Mouse (Mus musculus) ovary, postnatal 10 days (tissue): ENCODE results near the gene P2rx7.

Experiments used
- DNase-seq: peaks from one replicate; pipeline ENCODE4 v3.0.0; 2022; ENCODE audit warnings: low spot score

P2rx7 gene

GRCm38 (mm10) chr5:122643701-122644100 lies at the start of gene P2rx7:
P2rx7 (plus strand) TSS chr5:122643911.
- DNase-seq, result no peak

DNA sequence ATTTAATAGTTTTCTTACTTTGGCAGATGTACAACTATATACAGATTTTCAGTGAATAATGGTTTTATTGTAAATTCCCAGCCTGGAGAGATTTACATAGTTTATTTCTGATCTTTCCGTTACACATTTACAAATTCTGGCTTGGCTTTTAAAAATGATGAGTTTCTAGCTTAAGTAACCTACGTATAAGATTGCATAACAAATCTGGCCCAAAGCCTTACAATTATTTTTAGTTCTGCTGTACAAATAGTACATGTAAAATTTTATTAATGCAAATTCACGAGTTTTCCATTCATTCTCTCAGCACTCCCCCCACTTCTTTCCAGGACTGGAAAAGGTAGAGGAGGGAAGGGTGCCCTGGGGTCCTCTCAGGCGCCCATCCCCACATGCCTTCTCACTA lies 48.2 kb upstream of the P2rx7 start:
- no peak for DNase-seq

DNA sequence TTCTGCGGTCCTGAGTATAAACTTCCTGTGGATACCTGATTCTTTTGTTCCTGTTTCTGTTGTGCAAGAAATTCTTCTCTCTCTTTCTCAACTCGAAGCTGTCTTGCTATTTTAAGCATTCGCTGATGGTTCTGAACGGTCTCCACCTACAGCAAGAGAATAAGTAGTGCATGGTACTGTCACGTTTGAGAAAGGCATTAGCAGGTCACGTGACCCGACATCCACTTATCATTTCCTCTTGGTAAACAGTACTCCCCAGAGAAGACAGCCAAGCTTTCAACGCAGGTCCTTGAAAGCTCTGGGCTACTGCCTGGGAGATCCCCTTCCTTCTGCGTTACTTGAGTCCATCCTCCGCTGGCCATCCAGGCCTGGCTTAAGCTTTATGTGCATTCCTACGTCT lies 41.5 kb upstream of the P2rx7 start:
- no peak for DNase-seq

GRCm38 (mm10) chr5:122604894-122605293 lies 38.8 kb upstream of the P2rx7 start:
- DNase-seq, result no peak

DNA sequence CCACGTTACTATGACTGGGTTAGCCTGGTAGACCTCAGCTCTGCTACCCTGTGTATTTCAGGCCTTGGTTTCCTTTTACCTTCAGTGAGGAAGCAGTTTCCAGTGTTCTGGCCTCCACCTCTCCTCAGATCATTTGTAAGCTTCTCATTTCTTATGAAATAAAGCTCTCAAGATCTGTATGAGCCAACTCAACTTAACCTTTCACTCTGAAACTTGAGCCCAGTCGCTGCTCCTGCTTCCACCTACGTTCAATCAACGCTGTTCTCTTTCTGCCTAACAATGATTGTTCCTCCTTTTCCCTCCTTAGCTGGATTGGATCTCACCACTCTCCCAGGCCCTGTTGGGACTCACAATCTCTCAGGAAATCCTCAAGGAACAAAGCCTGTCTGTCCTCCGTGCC lies 32.1 kb upstream of the P2rx7 start:
- DNase-seq, result no peak

DNA sequence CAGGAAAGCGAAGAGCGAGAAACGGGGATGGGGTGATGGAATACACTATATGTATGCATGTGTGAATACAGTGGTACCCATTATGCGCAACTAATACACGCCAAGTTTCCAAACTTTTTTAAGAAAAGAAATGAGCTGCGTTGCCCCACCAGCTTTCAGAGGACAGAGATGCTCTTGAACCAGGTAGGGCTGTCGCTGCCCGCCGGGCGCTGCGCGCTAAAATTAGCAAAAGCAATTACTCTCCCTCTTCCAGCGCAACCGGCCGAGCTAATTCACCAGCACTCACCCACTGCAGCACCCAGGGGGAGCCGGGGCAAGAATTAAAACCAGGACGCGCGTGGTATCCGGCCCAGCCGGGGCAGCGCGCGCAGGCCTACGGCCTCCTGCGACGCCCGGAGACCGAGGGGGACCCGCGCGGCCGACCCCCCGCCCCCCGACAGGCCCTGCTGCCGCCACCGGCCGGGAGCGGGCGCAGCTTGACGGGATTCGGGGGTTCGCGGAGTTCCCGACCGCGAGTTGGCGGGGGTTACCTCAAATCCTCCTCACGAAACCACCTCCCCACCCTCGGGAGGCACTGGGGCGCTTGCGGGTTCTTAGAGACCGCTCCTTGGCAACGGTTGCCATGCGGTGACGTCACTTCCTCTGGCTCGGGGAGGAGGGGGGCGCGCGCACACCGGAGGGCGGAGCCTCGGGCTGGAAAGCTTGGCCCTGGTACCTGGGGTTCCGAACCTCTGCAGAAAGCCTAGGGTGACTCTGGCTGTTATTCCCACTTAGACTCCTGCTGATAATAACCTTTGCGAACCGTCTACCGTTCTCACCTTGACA lies 29.6 kb upstream of the P2rx7 start, which contains the start of gene Ift81:
Gene Ift81 (minus strand): TSS at position 611 of the 825 bp plus-strand sequence.
- peak; percentile 95 for DNase-seq

DNA sequence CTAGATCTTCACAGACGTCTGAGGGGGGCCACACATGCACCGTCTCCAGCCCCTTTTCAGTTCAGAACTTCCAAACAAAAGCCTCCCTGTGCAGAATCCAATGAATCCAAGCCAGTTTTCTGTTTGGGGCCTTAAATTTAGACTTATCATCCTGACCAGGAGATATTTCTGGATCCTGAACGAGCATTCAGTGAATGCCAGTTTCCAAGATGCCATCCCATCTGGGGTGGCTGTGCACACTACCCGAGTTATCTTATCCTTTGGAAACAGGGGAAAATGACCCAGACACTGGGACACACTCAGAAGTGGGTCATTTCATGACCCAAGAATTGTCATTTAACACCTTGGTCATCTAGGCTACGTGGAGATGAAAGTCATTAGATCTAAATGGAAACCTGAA lies 26.0 kb upstream of the P2rx7 start:
- no peak for DNase-seq

DNA sequence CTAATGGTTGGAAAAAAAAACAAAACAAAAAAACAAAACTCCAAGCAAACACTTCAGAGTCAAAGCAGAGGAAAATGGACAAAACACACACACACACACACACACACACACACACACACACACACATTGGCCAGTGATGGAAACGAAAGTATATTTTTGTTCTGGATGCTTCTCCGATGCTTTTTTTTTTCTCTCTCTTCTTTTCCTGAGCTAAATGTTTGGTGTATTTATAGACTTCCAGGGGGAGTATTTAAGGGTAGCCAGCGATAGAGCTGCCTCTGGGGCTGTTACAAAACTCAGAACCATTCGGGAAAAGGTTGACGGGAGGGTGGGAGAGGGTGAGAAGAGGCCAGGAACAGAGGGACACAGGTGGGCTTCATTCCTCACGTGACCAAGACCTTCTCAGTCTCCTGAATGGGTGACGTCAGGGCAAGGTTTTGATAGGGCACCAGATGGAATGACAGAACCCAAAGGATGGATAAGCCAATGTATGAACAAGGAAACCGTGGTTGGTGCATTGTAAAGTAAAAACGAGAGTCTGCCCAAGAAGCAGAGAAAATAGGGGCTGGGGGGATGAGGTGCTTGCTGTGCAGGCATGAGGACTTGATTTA lies 23.9 kb upstream of the P2rx7 start:
- DNase-seq, result no peak

DNA sequence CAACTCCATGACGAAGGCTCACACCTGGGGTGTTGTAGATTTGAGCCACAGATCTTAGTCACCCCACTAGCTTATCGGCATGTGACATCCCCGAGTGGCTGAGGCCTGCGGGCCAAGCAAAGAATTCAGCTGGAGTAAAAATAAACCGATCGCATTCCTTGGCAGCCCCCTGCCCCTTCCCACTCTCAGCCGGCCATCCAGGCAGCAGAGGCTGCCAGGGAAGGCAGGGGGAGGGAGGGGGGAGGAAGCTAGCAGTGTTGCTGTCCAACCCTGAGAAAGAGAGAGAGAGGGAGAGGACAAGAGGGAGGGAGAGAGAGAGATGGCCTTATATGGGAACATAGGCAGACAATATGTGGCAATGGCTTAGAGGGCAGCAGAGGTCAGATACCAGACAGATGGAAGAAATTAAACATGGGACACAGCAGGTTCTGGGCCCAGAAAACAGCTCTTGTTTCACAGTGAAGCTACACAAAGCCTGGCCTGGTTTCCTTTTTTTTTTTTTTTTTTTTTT lies 22.3 kb upstream of the P2rx7 start:
- peak; percentile 19 for DNase-seq

DNA sequence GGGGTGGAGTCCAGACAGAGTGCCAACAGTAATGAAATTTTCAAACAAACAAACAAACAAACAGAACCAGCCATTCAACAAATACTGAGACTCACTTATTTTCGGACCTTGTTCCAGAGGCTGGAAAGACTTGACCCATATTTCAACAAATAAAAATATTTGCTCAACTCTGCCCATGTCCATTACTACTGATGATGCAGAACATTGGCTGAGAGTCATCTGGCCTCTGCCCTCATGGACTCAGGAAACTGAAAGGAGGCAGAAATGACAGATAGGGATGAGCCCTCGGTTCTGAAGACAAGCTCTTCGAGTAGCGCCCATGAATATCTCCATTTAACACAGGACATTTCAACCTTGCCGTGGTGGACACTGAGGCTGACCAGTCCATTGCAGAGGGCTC lies 21.2 kb upstream of the P2rx7 start:
- DNase-seq, result no peak

DNA sequence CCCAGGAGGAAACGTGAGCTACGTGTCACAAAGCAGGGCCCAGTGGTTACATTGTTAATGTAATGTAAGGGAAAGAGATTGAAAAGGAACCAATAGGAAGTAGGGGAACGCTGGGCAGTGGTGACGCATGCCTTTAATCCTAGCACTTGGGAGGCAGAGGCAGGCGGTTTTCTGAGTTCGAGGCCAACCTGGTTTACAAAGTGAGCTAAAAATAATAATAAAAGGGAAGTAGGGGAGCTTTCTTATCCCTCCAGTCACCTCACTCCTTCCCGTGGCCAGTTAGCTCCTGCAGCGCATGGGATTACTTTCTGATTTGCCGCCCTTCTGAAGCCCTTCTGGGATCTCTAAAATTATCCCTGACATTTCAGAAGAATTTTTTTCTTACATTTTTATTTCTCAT lies 19.9 kb upstream of the P2rx7 start:
- no peak for DNase-seq

DNA sequence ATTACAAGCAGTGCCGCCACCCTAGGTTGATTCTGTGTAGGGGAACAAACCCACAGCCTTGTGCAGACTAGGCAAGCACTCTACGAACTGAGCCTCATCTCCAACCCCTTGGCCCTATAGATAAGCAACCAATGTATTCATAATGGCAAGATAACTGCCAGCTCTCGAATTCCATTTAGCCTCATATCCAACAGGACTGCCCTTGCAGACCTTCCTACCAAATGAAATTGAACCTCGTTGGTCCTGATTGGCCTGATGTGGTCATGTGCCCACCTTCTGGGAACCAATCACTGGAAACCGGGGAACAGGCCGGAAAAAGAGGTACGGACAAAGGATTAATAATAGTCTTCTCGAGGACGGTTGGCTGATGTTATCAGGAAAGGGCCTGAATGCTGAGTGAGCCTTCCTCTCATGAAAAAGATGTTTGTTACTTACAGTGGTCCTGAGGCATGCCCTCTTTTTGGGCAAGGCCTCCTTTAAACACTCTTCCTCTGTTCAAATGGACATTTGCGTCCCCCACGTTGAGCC lies 18.7 kb upstream of the P2rx7 start:
- no peak for DNase-seq

DNA sequence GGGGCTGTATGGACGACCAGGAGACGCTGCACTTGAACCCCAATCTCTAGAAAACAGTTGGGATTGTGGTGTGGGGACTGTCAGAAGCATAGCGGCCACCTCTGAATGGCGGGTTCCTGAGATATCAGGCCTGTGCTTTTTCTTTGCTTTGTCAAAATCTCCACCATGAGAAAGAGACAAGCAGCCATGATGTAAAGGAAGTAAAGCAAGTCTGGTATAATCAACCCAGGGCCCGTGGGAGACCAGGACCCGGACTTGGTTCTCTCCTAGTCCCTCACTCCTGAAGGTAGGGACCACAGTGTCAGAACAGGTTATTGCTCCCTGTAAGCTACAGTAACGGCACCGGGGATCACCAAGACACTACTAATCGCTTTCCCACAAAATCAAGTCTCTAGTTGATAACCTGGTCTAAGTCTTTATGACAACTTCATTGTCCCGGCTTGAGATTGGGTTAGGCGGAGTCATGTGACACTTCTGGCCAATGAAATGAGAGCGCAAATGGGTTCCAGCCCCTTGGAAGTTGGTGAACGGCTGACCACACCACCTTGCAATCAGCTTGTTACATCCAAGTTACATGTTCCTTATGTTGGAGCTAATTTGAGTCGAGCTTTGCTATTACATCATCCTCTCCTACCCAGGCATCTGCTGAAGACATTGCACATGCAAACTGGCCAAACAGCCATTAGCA lies 18.0 kb upstream of the P2rx7 start:
- DNase-seq, result no peak

- peak; percentile 72 for DNase-seq
Measured at GRCm38 (mm10) chr5:122627243-122627642, 16.5 kb upstream of the P2rx7 start.

GRCm38 (mm10) chr5:122635228-122635627 lies 8.5 kb upstream of the P2rx7 start:
- no peak for DNase-seq

DNA sequence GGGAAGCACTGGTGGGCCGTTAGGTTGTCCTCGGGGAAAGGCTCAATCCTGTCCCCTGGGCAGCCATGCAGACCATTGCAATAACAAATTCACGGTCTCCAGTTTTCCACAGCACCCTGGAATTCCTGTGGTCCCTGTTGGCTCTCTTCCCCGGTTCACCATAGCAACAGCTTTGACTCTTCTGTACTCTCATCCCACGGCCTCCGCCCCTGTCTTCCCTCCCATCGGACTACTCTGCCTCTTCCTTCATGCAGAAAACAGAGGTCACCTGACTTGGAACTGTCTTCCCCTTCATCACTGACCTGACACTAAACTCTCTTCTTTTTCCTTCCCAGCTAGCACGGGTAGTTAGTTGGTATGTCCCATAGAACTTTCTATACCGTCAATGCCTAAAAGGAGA lies 7.4 kb upstream of the P2rx7 start:
- DNase-seq, result no peak

GRCm38 (mm10) chr5:122636958-122637357 lies 6.8 kb upstream of the P2rx7 start:
- no peak for DNase-seq

GRCm38 (mm10) chr5:122638296-122638695 lies 5.4 kb upstream of the P2rx7 start:
- no peak for DNase-seq

DNA sequence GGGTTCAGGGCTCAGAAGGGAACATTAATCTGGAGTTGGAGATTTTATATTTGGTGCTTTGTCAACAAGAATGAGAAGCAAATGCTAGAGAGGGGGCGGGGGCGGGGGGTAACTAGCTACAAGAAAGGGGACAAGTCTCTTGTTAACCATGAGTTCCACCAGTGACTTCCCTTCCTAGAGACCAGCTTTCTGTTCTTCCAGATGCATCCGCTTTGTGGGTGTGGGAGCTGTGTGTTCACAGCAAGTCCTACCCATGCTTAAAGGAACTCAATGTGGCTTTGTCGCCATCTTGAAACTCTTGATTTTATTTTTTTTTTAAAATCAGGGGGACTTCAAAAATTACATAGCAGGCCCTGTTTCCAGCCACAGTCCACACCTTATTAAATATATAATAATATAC lies 4.2 kb upstream of the P2rx7 start:
- DNase-seq, result no peak

DNA sequence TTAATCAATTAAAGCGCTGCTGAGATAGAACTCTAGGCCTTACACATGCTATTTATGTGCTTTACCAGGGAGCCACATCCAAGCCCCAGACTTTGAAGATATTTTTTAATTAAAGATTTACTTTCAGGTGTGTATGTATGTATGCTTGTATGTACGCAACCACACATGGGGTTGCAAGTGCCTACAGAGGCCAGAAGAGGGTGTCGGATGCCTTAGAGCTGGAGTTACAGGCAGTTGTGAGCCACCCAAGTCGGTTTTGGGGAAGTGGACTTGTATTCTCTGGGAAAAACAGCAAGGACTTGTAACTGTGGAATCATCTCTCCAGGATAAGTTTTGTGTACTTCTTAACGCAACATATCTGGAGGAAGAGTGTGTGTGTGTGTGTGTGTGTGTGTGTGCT lies 3.7 kb upstream of the P2rx7 start:
- DNase-seq, result no peak

DNA sequence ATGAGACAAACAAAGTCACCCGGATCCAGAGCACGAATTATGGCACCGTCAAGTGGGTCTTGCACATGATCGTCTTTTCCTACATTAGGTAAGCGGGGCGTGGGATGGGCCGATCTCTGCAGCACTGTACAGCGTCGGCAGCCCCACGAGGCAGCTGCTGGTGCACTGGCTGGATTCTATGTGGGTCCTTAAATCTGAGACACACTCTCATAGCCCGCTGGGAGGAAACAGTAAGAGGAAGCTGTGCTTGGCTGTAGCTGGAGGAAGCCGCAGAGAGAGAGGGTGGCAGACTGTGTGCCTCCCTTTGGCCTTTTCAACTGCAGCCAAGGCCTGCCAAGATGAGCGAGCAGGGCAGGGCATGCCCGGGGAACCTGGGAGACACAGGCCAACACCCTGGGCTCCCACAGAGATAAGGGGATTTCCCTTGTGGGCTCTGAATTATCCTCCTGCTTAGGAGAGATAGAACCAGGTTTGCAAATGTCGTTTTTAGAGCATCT lies 448 bp downstream of the P2rx7 start:
- no peak for DNase-seq

DNA sequence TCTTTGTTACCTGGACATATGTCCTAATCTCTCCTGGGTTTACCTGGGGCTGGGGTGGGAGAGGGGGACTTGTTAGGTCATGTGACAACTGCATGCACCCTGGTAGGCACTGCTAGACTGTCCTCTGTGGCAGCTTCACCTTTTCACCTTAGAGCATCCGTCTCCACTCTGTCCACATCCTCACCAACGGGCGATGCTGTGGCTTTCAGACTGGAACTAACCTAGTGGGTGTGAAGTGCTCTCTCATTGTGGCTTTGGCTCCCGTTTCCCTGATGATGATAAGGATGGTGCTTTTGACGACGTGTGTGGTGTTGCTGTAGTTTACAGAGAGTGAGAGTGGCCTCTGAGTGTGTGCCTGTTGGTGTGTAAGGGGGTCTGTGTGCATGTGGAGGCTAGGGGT lies 1.6 kb downstream of the P2rx7 start:
- DNase-seq, result no peak

DNA sequence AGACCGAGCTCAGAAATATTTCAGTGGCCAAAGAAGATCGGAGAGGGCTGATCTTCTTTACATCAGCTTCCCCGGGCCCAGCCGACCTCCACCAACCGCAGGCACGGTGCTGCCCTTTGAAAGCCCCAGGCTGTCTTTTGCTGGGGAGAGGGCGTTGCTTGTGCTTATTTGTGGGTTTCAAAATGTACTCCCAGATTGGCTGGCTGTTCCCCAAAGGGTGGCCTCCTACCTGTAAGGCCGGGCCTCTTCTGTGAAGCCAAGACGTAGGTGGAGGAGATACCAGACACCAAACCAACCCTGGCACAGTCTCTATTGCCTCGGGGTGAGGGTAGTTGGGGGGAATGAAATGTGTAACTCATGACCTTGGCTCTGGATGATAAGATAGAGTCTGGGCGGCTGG lies 2.3 kb downstream of the P2rx7 start:
- DNase-seq, result no peak
